Mouse (Mus musculus): ENCODE results near the gene Terf2ip.

- TF ChIP-seq ZNF384 (IDR thresholded peaks at IDR 0.05; ENCODE audit: low read depth, low read length) (no peak), ZC3H11A (IDR thresholded peaks at IDR 0.05; ENCODE audit: borderline replicate concordance, low read depth, low read length) (no peak), CHD2 (IDR thresholded peaks at IDR 0.05; ENCODE audit: low read depth, low read length) (no peak)
These were observed 42.7 kb upstream of the Terf2ip start for GRCm38 (mm10) chr8:111968541-111968940.

All from ES-E14 (cell line).